Mouse (Mus musculus): ENCODE results near the gene Ncam1.

DNA sequence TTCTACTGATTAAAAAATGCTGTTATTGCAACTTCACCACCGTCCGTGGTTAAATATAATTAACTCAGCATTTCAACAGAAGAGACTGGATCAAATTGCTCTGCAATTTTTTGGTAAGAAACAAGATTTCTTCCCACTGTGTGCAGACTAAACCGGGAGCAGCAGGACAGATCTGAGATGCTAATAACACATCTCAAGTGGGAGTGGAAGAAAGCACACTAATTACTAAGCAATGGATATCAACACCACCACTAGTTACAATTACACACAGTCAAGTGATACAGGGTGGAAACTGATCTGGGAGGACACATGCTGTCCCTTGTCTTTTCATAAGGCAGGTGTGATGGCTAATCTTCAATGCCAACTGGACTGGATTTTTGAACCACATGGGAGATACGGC lies 197.5 kb downstream of the Ncam1 start:
- TF ChIP-seq CTCF (IDR thresholded peaks at IDR 0.05; ENCODE audit: insufficient read depth, low read depth, low read length) (no peak), POLR2A (IDR thresholded peaks at IDR 0.05; ENCODE audit: insufficient read depth, low read depth, low read length) (no peak)

All from olfactory bulb, adult 2 months (tissue).